18 mouse cellular contexts compared by ENCODE assay signal in genomic region chr15:12506085-12506484, GRCm38 (mm10).
DNase-seq lines count a peak whose midpoint lies in the region; ATAC-seq lines count a peak whose summit lies in the region.
"Had no signal": no experiment of that assay in that cellular context is flagged by ENCODE, and none has a peak within 500 bp of the region (broad histone marks: within the 10 kb centered on the region; RNA-seq: fewer than 3 reads in every experiment).

No protein-coding gene starts in this region.

- no peak overlapping the region for H3K9ac ChIP-seq in hindbrain, embryonic 11.5 days (ENCODE audit: low read depth, low read length)
- H3K9ac ChIP-seq in midbrain, embryonic 11.5 days (ENCODE audit: low read length): no peak overlapping the region
- no peak overlapping the region for H3K9ac ChIP-seq in neural tube, embryonic 13.5 days
- H3K9ac ChIP-seq: embryonic facial prominence, embryonic 13.5 days; stomach, embryonic 15.5 days had no signal

- no peaks in the 10 kb centered on the region for H3K9me3 ChIP-seq in hindbrain, embryonic 11.5 days (ENCODE audit: control insufficient read depth, low read length)
- H3K9me3 ChIP-seq in midbrain, embryonic 11.5 days (ENCODE audit: control insufficient read depth, low read length): no peaks in the 10 kb centered on the region
- H3K9me3 ChIP-seq in neural tube, embryonic 13.5 days: no peaks in the 10 kb centered on the region
- H3K9me3 ChIP-seq: embryonic facial prominence, embryonic 13.5 days; stomach, embryonic 15.5 days had no signal

- no peak overlapping the region for H3K4me2 ChIP-seq in hindbrain, embryonic 11.5 days (replicated peaks; ENCODE audit: low read depth, low read length)
- no peak overlapping the region for H3K4me2 ChIP-seq in midbrain, embryonic 11.5 days
- H3K4me2 ChIP-seq in neural tube, embryonic 13.5 days: 0 out of 2 replicates have a peak overlapping the region, but pooled peaks have one; percentile 3
- H3K4me2 ChIP-seq: embryonic facial prominence, embryonic 13.5 days; stomach, embryonic 15.5 days had no signal

- DNase-seq in Muller cell, postnatal 12 days (ENCODE audit: inconsistent ontology term): peak; percentile 32
- peak; percentile 21 for DNase-seq in hindbrain, embryonic 11.5 days (ENCODE audit: low spot score)
- DNase-seq in midbrain, embryonic 11.5 days (ENCODE audit: low spot score, missing footprints): no peak
- DNase-seq in kidney, adult 18-20 months: no peak
- DNase-seq in thymus, adult 18-20 months: no peak
- DNase-seq in adipocyte (ENCODE audit: low spot score): no peak
- DNase-seq: adrenal gland, adult 8-10 months; cerebellum, adult 8-10 months; gastrocnemius, postnatal 36 days; heart, postnatal 10 days; layer of hippocampus, postnatal 36 days; liver; lung, adult 2 months had no signal

- peak; percentile 80 for ATAC-seq in hindbrain, embryonic 11.5 days (ENCODE audit: low FRiP score)
- peak; percentile 73 for ATAC-seq in midbrain, embryonic 11.5 days (ENCODE audit: low FRiP score)
- peak; percentile 84 for ATAC-seq in neural tube, embryonic 13.5 days (ENCODE audit: low read depth)
- ATAC-seq: CD4-positive, CD25-positive, alpha-beta regulatory T cell, adult 4 months had no signal

- no peaks in the 10 kb centered on the region for H3K36me3 ChIP-seq in hindbrain, embryonic 11.5 days (ENCODE audit: control insufficient read depth, insufficient read depth, low read length)
- H3K36me3 ChIP-seq in midbrain, embryonic 11.5 days (ENCODE audit: control insufficient read depth, insufficient read depth, low read length): no peaks in the 10 kb centered on the region
- H3K36me3 ChIP-seq in neural tube, embryonic 13.5 days: no peaks in the 10 kb centered on the region
- H3K36me3 ChIP-seq: embryonic facial prominence, embryonic 13.5 days; stomach, embryonic 15.5 days had no signal

- no peaks in the 10 kb centered on the region for H3K4me1 ChIP-seq in hindbrain, embryonic 11.5 days (replicated peaks; ENCODE audit: control insufficient read depth, insufficient read depth, low read length)
- H3K4me1 ChIP-seq in midbrain, embryonic 11.5 days (ENCODE audit: control insufficient read depth, insufficient read depth, low read length): peaks cover 16% of the 10 kb centered on the region
- H3K4me1 ChIP-seq in neural tube, embryonic 13.5 days (replicated peaks): peaks cover 25% of the 10 kb centered on the region
- H3K4me1 ChIP-seq: stomach, embryonic 15.5 days had no signal

- H3K27ac ChIP-seq in hindbrain, embryonic 11.5 days (ENCODE audit: low read depth, low read length): no peak overlapping the region
- H3K27ac ChIP-seq in midbrain, embryonic 11.5 days (ENCODE audit: low read depth, low read length): no peak overlapping the region
- no peak overlapping the region; the same call in 1 of the 2 replicates for H3K27ac ChIP-seq in neural tube, embryonic 13.5 days (replicated peaks)
- H3K27ac ChIP-seq: embryonic facial prominence, embryonic 13.5 days; macrophage; stomach, embryonic 15.5 days had no signal

- WGBS in hindbrain, embryonic 11.5 days: 36% methylated on average over 4 of the region's 4 CpGs
- WGBS in midbrain, embryonic 11.5 days: 51% methylated on average over 4 of the region's 4 CpGs
- WGBS in neural tube, embryonic 13.5 days: 39% methylated on average over 4 of the region's 4 CpGs

- no peak overlapping the region for H3K4me3 ChIP-seq in hindbrain, embryonic 11.5 days (ENCODE audit: low read depth, low read length)
- no peak overlapping the region for H3K4me3 ChIP-seq in midbrain, embryonic 11.5 days (ENCODE audit: low read depth, low read length)
- no peak overlapping the region for H3K4me3 ChIP-seq in neural tube, embryonic 13.5 days
- H3K4me3 ChIP-seq: embryonic facial prominence, embryonic 13.5 days; stomach, embryonic 15.5 days had no signal

- no peaks in the 10 kb centered on the region for H3K27me3 ChIP-seq in hindbrain, embryonic 11.5 days (ENCODE audit: control insufficient read depth, insufficient read depth, low read length)
- no peaks in the 10 kb centered on the region for H3K27me3 ChIP-seq in midbrain, embryonic 11.5 days (ENCODE audit: control insufficient read depth, insufficient read depth, low read length)
- H3K27me3 ChIP-seq in neural tube, embryonic 13.5 days: no peaks in the 10 kb centered on the region
- H3K27me3 ChIP-seq: embryonic facial prominence, embryonic 13.5 days; stomach, embryonic 15.5 days had no signal

Comparison
In these comparisons a context has a peak if more than half of its experiments do, and no peak if none do; other contexts are left out.
1. DNase-seq: peak in Muller cell, postnatal 12 days (single experiment) and hindbrain, embryonic 11.5 days (single experiment); none in midbrain, embryonic 11.5 days (single experiment), kidney, adult 18-20 months (single experiment), thymus, adult 18-20 months (0 of 2) and adipocyte (single experiment).
2. Peak in every context shown above with its lines, with median percentiles within 50 percentile points of each other: ATAC-seq.